Mouse (Mus musculus) lung, embryonic 14.5 days (tissue): ENCODE results near the gene Gpr162. TPM values are rescaled to one million over a fixed set of nuclear protein-coding genes. Genes with fewer than 3 reads are reported as not detected.

Experiments used
- ATAC-seq: fragments of 200-750 bp; cut with Nextera tagmentation; 2 replicates; pipeline ENCODE4 v1.8.0; 2017; ENCODE audit warnings: mild to moderate bottlenecking, moderate TSS enrichment, moderate library complexity; ENCODE audit not compliant: insufficient read depth
- DNase-seq: peaks from one replicate; pipeline ENCODE4 v3.0.0-alpha.2; 2015
- H3K27ac ChIP-seq: fragments of 300-500 bp; sonication (generic); 2 replicates; pipeline ENCODE4 v1.5.1; 2014; ENCODE audit warnings: low read depth, mild to moderate bottlenecking, moderate library complexity
- H3K27me3 ChIP-seq: fragments of 300-500 bp; sonication (generic); 2 replicates; pipeline ENCODE4 v1.6.1; 2014; ENCODE audit warnings: low read length, control low read depth; ENCODE audit not compliant: insufficient read depth
- H3K36me3 ChIP-seq: fragments of 300-500 bp; sonication (generic); 2 replicates; pipeline ENCODE4 v1.6.1; 2014; ENCODE audit warnings: control low read depth; ENCODE audit not compliant: insufficient read depth
- H3K4me1 ChIP-seq: fragments of 300-500 bp; sonication (generic); 2 replicates; pipeline ENCODE4 v1.6.1; 2014; ENCODE audit warnings: antibody characterized with exemption, control low read depth; ENCODE audit not compliant: insufficient read depth
- H3K4me2 ChIP-seq: fragments of 300-500 bp; sonication (generic); 2 replicates; pipeline ENCODE4 v1.6.1; 2014; ENCODE audit warnings: mild to moderate bottlenecking
- H3K4me3 ChIP-seq: fragments of 300-500 bp; sonication (generic); 2 replicates; pipeline ENCODE4 v1.5.1; 2014; ENCODE audit warnings: low read depth, low read length
- H3K9ac ChIP-seq: fragments of 300-500 bp; sonication (generic); 2 replicates; pipeline ENCODE4 v1.6.1; 2014
- H3K9me3 ChIP-seq: fragments of 300-500 bp; sonication (generic); 2 replicates; pipeline ENCODE4 v1.6.1; 2016; ENCODE audit warnings: low read depth, low read length, control low read depth
- CTCF ChIP-seq: IDR thresholded peaks from 2 replicates; pipeline ENCODE4 v1.5.1; 2016; ENCODE audit warnings: antibody characterized with exemption, low read depth
- WGBS: fragments of 180-500 bp; shearing (Covaris S2); extraction: QIAGEN DNeasy Blood & Tissue Kit; methylation state at CpG from one replicate; pipeline ENCODE4 v1.1.7; 2014; 5-methylcytosine and 5-hydroxymethylcytosine counted together
- polyA plus RNA-seq: library from polyadenylated mRNA; unstranded; fragments of >200 nt; fragmentation: Nextera tagmentation; extraction: Ambion mirVana; gene quantifications from 2 replicates; pipeline ENCODE4 v1.2.1, GENCODE M21; 2014

The Gpr162 gene
- polyA plus RNA-seq, 1 experiment from 2014 or later, result 0.30 TPM

DNA sequence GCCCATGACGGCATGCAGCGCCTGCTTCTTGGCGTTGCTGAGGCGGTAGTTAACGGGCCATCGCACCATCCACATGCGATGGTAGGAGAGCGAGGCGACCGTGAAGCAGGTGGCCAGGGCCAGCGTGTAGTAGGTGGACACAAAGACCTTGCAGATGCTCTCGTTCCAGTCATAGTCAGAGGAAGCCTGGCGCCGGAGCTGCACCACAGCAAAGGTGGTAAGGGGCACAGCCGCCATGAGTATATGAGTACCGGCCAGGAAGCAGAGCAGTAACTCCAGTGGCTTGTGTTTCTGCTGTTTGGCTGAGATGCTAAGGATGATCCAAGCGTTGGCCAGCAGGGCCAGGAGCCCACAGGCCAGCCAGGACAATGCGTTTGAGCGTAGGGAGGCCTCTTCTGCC lies 2.5 kb downstream of the Gpr162 start:
- Histone ChIP-seq H3K4me2 (no peak overlapping the region), H3K9me3 (no peaks in the 10 kb centered on the region), H3K27ac (no peak overlapping the region), H3K4me1 (0 out of 2 replicates have a peak, but pooled peaks cover 10% of the 10 kb centered on the region), H3K27me3 (peaks cover 33% of the 10 kb centered on the region; the same call in 1 of the 2 replicates), H3K4me3 (no peak overlapping the region), H3K36me3 (no peaks in the 10 kb centered on the region), H3K9ac (no peak overlapping the region)
- 78% methylated on average over 19 of the region's 19 CpGs for WGBS
- TF ChIP-seq CTCF, result no peak
- DNase-seq, result no peak
- ATAC-seq, result no peak

DNA sequence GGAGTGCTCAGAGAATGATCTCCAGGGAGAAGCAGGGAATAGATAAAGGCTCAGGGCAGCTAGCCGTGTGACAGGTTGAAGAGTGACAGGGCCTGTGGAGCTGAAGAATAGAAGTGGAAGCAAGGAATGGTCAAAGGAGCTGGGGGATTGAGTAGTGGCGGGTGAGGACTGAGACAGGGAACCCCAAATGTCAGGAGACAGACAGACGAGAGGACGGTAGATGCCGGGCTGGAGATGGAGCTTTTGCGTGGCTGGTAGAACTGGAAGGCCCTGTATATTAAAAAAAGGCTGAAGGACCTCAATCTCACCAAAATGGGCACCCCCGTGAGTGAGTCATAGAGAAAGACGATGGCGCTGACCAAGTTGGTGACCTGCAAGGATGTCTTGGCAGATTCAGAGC lies 3.3 kb downstream of the Gpr162 start:
- H3K27me3 ChIP-seq, result peaks cover 33% of the 10 kb centered on the region; the same call in 1 of the 2 replicates

DNA sequence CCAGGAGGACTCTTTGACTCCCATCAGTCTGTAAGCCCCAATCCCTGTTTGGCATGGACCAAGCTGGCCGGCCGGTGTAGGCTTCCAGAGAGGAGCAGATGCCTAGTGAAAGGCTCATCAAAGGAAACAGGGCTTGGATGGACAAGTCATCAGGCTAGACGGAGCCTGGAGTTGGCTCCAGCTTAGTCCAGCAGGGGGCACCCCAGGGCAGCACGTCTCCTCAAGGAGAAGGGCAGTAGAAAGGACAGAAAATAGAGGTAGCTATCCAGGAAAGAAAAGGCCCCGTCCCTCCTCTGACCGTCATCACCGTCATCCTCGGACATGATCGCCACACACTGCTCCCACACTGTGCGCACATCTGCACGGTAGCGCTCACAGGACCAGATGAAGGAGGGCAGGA lies 4.1 kb downstream of the Gpr162 start:
- H3K4me1 ChIP-seq, result 0 out of 2 replicates have a peak, but pooled peaks cover 12% of the 10 kb centered on the region
- peak overlapping the region; percentile 10; the same call in 1 of the 2 replicates for H3K4me2 ChIP-seq
- H3K9me3 ChIP-seq, result no peaks in the 10 kb centered on the region
- peak; percentile 95 for TF ChIP-seq CTCF
- H3K27me3 ChIP-seq, result peaks cover 30% of the 10 kb centered on the region; the same call in 1 of the 2 replicates
- H3K9ac ChIP-seq, result 0 out of 2 replicates have a peak overlapping the region, but pooled peaks have one; percentile 2
- no peak overlapping the region for H3K27ac ChIP-seq
- peak; percentile 94 for DNase-seq
- H3K36me3 ChIP-seq, result no peaks in the 10 kb centered on the region
- H3K4me3 ChIP-seq, result no peak overlapping the region
- 6% methylated on average over 12 of the region's 12 CpGs for WGBS
- peak; percentile 8; the same call in 1 of the 2 replicates for ATAC-seq

More for the DNA sequence above, 3.3 kb downstream of the Gpr162 start:
- Histone ChIP-seq H3K4me2 (no peak overlapping the region), H3K27ac (no peak overlapping the region), H3K9ac (no peak overlapping the region), H3K9me3 (no peaks in the 10 kb centered on the region), H3K36me3 (no peaks in the 10 kb centered on the region), H3K4me1 (0 out of 2 replicates have a peak, but pooled peaks cover 12% of the 10 kb centered on the region), H3K4me3 (no peak overlapping the region)
- no peak for ATAC-seq
- WGBS, result 79% methylated on average over 9 of the region's 9 CpGs
- no peak for TF ChIP-seq CTCF
- no peak for DNase-seq

DNA sequence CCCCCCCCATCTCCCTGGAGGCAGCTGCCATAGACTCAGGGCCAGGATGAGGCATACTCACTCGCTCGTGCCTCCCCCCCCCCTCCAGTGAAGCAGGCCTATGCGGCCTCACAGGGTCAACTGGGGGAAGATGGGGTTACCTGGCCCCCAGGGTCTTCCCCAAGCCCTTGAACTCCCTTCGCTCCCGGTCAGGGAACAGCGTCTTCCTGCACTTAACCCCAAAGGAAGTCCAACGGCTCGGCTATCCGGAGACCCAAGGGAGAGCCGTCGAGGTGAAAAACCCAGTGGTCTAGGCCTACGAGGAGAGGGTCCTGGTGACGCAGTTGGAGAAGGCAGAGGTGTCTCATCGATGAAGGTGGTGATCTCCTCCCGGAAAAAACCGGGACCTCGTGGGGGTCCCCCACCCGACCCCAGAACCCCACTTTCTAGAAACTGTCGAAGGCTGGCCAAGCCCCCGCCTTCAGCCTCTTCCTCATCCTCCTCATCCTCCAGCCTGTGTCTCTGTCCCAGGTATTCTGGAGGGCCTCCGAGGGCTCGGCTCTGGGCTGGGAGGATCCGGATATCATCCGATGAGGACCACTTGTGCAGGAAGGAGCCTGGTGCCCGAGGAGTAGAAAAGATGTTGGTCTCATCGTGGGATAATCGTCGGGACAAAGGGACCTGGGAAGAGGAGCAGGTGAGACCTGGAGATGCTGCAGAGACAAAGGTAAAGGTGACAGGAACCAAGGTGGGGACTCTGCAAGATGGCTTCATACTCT lies 5.0 kb downstream of the Gpr162 start:
- H3K36me3 ChIP-seq, result peaks cover 4% of the 10 kb centered on the region
- no peak for DNase-seq
- no peak overlapping the region for H3K9ac ChIP-seq
- TF ChIP-seq CTCF, result no peak
- peak overlapping the region; percentile 87 for H3K4me2 ChIP-seq
- no peak for ATAC-seq
- no peak overlapping the region for H3K27ac ChIP-seq
- H3K27me3 ChIP-seq, result peaks cover 24% of the 10 kb centered on the region; the same call in 1 of the 2 replicates
- H3K4me3 ChIP-seq, result peak overlapping the region; percentile 77; the same call in 1 of the 2 replicates
- H3K9me3 ChIP-seq, result no peaks in the 10 kb centered on the region
- WGBS, result 65% methylated on average over 28 of the region's 28 CpGs
- H3K4me1 ChIP-seq, result 0 out of 2 replicates have a peak, but pooled peaks cover 12% of the 10 kb centered on the region

DNA sequence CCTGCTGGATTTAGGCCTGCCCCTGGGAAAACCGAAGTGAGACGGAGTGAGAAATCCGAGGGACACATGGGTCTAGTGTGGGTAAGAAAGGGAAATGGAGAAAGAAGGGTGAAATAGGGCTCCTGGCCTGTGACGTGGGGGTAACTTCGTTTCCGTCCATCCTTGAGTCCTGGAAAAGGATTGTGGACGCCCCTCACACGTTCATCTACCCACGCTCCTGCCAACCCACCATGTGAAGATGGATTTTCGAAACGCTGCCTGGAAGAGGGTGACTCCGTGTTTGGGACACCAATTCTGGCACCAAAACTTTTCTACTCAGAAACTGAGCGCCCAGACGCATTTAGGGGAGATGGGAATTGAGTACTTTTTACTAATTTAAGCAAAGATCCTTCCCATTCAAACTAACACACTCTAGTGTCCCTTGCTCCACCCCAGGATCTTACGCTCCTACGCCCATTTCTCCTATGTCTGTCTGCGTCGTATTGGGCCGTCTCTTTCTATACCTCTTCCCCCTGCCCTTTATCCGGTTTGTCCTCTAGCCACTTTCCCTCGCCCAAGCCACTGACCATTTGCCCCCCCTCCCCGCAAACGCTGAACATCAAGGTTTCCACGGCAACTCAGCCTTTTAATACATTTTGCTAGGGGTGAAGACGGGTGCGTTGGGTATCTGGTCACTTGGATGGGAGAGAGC lies 5.8 kb downstream of the Gpr162 start:
- 19% methylated on average over 26 of the region's 26 CpGs for WGBS
- peaks cover 19% of the 10 kb centered on the region; the same call in 1 of the 2 replicates for H3K27me3 ChIP-seq
- H3K4me2 ChIP-seq, result peak overlapping the region; percentile 87
- H3K4me3 ChIP-seq, result peak overlapping the region; percentile 77
- H3K9me3 ChIP-seq, result no peaks in the 10 kb centered on the region
- peak; percentile 19 for DNase-seq
- no peak for TF ChIP-seq CTCF
- H3K9ac ChIP-seq, result peak overlapping the region; percentile 92
- ATAC-seq, result 0 out of 2 replicates have a peak, but pooled peaks have one; percentile 1
- H3K4me1 ChIP-seq, result 0 out of 2 replicates have a peak, but pooled peaks cover 9% of the 10 kb centered on the region
- peaks cover 12% of the 10 kb centered on the region for H3K36me3 ChIP-seq
- peak overlapping the region; percentile 97 for H3K27ac ChIP-seq

DNA sequence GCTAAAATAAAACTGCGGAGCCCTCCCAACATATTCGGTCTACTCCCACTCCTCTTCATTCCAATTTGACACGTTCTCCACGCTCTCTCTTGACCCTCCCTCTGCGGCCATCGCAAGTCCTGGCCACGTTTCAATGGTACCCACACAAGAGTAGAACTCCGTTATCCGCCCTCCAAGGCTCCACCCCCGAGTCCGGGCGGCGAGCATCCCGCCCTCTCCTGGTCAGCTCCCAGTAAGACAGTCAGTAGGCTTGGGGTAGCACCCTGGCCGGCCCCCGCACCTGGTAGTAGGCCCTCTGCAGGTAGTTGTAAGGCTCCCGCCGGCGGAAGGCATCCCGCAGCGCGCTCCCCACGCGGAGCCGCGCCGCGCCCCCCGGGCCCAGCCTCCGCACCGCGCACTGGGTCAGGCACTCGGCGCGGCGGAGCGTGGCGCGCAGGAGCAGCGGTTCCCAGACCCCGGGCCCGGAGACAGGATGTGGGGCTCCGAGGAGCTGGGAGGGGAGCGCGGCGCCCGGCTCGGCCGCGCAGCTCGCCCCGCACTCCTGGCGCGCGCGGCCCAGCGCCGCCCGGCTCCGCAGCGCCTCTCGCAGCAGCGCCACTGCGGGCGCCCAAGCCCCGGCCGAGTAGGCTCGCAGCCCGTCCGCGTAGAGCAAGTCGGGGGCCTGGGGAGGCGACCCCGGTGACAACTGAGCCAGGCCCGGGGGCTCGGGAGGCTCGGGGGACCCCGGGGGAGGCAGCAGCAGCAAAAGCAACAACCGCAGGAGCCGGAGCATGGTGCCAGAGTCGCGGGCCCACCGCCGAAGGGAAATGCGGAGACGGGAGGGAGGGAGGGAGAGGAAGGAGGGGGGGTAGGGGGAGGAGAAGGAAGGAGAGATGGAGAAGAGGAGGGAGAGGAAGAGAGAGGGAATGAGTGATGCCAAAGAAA lies 6.6 kb downstream of the Gpr162 start, which contains the start of gene P3h3:
Gene P3h3 (minus strand): TSS at position 837 of the 924 bp plus-strand sequence.
- Histone ChIP-seq H3K36me3 (peaks cover 16% of the 10 kb centered on the region), H3K4me3 (peak within 1 kb of the TSS; percentile 77), H3K4me2 (peak within 1 kb of the TSS; percentile 87), H3K9ac (peak within 1 kb of the TSS; percentile 92), H3K4me1 (0 out of 2 replicates have a peak, but pooled peaks cover 9% of the 10 kb centered on the region), H3K27ac (peak within 1 kb of the TSS; percentile 97), H3K9me3 (no peaks in the 10 kb centered on the region), H3K27me3 (peaks cover 13% of the 10 kb centered on the region; the same call in 1 of the 2 replicates)
- WGBS, result under 1% methylated on average over 82 of the region's 86 CpGs
- DNase-seq (peak; percentile 93), ATAC-seq (peak; percentile 86)
- TF ChIP-seq CTCF, result peak; percentile 78
